Mouse (Mus musculus) heart, postnatal 25 days (tissue): ENCODE measurements around the gene Gm20388. TPM values are rescaled to one million over a fixed set of nuclear protein-coding genes. Genes with fewer than 3 reads are reported as not detected.
"Not testable (repeated sequence)": the region's sequence is repeated elsewhere in the genome, so short reads cannot be mapped to it uniquely, and the experiment has no call there.

ENCODE experiments used
- DNase-seq: peaks from one replicate; pipeline ENCODE4 v3.0.0; 2022; ENCODE audit warnings: low spot score
- intact Hi-C: fragments of 180-260 bp; cut with DNase I; formaldehyde crosslinking; loops from one replicate; pipeline ENCODE4 v1.15.1; 2025
- total RNA-seq, 2 experiments: library from RNA; stranded (reverse); gene quantifications; 2 replicates each; pipeline ENCODE4 v1.2.3; 2021

The Gm20388 gene
- total RNA-seq, 2 experiments from 2014 or later: 2.7 TPM; not detected in 1

DNA sequence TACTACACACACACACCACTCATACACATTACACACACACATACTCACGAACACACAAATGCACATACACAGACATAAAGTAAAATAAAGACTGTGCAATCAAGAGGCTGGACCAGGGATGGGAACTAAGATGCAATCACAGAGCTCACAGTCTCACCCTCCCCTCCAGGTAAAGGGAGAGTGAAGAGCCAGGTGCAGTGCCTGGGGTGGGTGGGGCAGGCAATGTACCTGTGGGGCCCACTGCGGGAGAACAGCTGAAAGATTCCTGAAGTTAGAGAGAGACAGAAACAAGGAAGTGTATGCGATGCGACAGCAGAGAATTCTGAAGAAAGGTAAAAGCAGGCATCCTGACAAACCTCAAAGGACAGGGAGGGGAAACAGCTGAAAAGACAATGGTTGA, 3884.1 kb downstream of the Gm20388 start:
- intact Hi-C loops: loop anchor here (5.0 kb wide), 1 partner anchor 558 kb away; no protein-coding TSS in a partner anchor

GRCm38 (mm10) chr8:123796758-123797157, 3886.1 kb downstream of the Gm20388 start:
- no peak for DNase-seq
- intact Hi-C loops: no loop called here

More for the DNA sequence above, 3884.1 kb downstream of the Gm20388 start:
- no peak for DNase-seq

DNA sequence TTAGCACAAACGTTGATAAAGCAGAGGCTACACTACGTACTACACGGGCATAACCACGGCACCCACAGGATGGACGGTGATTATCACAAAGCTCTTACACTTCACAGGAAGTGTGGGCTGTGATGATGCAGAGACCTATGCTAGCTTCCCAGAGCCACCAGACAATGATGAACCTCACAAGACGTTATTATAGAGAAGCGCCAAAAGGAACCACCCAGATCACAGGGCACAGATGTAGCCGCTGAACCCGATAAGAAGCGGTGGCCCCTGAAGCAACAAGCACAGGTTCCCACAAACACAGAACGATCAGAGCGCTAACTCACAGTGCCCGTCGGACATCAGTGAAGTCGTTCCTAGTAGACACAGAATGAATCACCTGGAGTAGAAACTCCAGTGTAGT, 3887.3 kb downstream of the Gm20388 start:
- no peak for DNase-seq
- intact Hi-C loops: no loop called here

DNA sequence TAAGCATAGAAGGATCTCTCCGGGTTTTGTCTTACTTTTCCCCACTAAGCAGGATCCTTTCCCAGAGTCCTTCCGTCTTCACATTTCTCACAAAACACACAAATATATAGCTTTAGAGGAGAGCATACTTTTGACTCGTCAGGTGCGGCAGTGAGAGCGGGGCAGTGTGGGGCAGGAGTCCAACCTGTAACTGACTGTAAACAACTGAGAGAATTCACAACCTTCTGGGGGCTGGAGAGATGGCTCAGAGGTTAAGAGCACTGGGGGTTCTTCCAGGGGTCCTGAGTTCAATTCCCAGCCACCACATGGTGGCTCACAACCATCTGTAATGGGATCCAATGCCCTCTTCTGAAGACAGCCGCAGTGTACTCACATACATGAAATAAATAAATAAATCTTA, 3888.8 kb downstream of the Gm20388 start:
- intact Hi-C loops: no loop called here
- no peak for DNase-seq

GRCm38 (mm10) chr8:123799885-123800284, 3889.2 kb downstream of the Gm20388 start:
- DNase-seq: no peak
- intact Hi-C loops: no loop called here

DNA sequence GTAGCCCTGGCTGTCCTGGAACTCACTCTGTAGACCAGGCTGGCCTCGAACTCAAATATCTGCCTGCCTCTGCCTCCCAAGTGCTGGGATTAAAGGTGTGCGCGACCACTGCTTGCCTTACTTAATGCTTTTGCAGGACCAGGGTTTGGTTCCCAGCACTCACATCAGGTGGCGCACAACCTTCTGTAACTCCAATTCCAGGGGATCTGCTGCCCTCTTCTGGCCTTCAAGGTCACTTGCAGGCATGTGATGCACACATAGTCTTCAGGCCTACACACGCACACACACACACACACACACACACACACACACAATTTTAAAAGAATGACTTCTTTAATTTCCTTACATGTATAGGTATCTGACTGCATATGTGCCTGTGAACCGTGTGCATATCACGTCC, 3890.2 kb downstream of the Gm20388 start:
- DNase-seq: no peak
- intact Hi-C loops: no loop called here

GRCm38 (mm10) chr8:123801538-123801937, 3890.9 kb downstream of the Gm20388 start:
- no peak for DNase-seq
- intact Hi-C loops: no loop called here

GRCm38 (mm10) chr8:123803639-123804038, 3893.0 kb downstream of the Gm20388 start:
- DNase-seq: no peak
- intact Hi-C loops: no loop called here

DNA sequence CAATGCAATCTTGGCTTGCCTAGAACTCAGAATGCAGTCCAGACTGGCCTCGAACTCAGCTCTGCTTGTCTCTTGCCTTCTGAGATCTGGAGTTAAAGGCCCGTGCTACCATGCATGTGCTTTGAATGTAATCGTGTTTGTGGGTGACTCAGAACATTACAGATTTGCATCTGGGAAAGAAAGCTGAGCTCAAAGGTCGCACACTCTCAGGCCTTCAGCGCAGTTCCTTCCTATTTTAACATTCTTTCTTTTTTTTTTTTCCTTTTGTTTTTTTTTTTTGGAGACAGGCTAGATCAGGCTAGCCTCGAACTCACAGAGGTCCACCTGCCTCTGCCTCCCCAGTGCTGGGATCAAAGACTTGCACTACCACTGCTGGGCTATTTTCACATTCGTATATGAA, 3893.9 kb downstream of the Gm20388 start:
- intact Hi-C loops: no loop called here
- DNase-seq: no peak

DNA sequence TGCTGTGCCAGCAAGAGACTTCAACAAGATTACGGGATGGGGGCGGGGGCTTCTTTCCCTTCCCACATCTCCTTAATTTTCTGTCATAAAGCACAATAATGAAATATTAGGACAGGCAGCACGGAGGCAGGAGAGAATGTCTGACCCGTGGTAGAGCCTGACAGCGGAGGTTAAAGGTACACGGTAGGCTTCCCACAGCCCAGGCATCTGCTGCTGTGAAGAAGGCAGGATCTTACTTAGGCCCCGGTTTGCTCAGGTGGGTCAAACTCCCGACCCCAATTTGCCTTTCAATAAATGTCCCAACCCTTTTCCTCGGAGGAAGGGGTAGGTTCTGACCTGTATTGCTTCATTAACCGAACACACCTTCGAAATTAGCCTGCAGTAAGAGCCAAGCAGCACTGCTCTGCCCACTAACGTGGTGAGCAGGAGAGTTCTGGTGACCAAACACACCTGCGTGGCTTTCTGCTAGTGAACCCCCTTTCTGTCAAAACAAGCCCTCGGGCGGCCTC, 3894.6 kb downstream of the Gm20388 start:
- no peak for DNase-seq
- intact Hi-C loops: no loop called here

DNA sequence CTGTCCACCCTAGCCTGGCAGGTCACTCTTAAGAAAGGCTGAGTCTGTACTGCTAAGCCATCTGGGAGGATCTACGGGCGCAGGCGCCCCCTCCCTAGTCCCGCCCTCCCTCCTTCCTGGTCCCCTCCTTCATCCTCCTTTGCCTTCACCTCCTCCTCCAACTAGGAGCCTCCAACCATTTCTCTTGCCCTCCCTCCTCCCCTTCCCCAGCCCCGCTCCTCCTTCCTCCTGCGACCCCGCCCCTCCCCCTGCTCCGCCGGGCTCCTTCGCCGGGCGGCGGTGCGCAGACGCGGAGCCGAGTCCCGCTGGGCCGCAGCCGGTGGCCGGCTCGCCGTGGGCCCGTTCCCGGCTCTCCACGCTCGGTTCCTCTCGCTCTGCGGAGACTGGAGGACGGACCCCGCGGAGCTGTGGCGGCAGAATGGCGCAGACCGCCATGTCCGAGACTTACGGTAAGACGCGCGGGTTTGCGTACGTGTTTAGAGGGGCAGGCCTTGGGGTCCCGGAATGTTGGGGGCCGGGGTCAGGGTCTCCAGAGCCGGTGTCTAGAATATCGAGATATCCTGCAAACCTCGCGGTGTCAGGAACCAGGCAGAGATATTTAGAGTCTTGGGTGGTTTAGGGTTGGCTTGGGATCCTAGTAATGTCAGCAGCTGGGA, 3895.2 kb downstream of the Gm20388 start, which contains the start of gene Rab4a:
TSS of gene Rab4a (plus strand) at position 268 of the 656 bp plus-strand sequence.
- DNase-seq: peak; percentile 69
- intact Hi-C loops: no loop called here

- DNase-seq: no peak
- intact Hi-C loops: no loop called here
Observed at GRCm38 (mm10) chr8:123806374-123806935, 3895.8 kb downstream of the Gm20388 start.

GRCm38 (mm10) chr8:123807024-123807431, 3896.4 kb downstream of the Gm20388 start:
- no peak for DNase-seq
- intact Hi-C loops: no loop called here

GRCm38 (mm10) chr8:123807852-123808573, 3897.4 kb downstream of the Gm20388 start:
- intact Hi-C loops: no loop called here
- no peak for DNase-seq

DNA sequence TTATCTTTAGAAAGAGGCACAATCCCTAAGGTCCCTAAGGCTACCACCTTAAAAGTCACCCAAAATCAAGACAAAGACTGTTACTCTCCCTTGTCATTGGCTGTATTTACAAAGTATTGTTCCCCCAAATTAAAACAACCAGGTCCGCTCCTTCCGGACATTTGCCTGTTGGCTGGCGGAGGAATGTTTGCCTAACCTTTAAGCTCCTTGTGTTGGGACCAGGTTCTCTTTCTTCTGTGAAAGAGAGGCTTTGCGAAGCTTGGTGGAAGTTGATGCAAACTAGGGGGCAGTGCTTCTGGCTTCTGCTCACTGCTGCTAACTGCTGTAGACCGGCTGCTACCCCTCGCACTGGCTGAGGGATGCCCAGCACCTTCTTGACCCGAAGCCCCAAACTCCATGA, 3898.0 kb downstream of the Gm20388 start:
- DNase-seq: no peak
- intact Hi-C loops: no loop called here

GRCm38 (mm10) chr8:123809342-123809741, 3898.7 kb downstream of the Gm20388 start:
- intact Hi-C loops, DNase-seq: not testable (repeated sequence)

DNA sequence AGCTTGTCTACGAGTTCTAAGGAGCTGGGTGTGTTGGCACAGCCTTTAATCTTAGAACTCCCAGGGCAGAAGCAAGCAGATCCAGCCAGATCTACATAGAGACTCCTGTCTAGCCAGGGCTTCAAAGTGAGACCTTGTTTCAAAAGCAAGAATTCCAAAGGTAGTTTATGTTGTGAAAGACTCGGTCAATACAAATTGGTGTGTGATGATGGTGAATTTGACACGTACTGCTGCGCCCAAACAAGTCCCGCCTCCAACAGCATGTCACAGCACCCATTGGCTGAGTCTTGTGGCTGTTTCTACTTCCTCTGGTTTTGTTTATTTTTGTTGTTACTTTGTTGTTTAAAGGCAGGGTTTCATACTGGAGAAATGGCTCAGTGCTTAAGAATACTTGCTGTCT, 3901.6 kb downstream of the Gm20388 start:
- DNase-seq: no peak
- intact Hi-C loops: no loop called here

GRCm38 (mm10) chr8:123813173-123813891, 3902.7 kb downstream of the Gm20388 start:
- intact Hi-C loops: no loop called here
- no peak for DNase-seq

DNA sequence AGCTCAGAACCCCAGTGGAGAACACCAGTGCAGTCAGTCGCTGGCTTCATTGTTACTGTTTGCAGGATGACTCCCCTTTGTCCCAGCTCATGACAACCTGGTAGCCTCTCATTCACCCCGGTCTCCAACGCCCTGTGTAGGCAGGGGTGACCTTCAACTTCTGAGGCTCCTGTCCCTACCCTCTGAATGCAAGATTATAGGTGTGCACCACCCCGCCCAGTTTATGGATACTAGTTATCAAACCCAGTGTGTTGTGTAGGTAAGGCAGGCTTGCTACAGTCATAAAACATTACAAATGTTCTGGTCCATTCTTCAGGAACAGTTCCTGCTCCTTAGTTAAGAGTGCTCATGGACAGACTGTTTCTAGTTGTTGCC, 3903.2 kb downstream of the Gm20388 start:
- DNase-seq: no peak
- intact Hi-C loops: no loop called here

- no peak for DNase-seq
- intact Hi-C loops: no loop called here
Observed at GRCm38 (mm10) chr8:123815325-123815724, 3904.7 kb downstream of the Gm20388 start.
